Mouse (Mus musculus) ovary, postnatal 14 days (tissue): ENCODE results near the gene Prkcz.

ENCODE experiments used
- DNase-seq: peaks from one replicate; pipeline ENCODE4 v3.0.0; 2022; ENCODE audit warnings: low spot score

Gene Prkcz

DNA sequence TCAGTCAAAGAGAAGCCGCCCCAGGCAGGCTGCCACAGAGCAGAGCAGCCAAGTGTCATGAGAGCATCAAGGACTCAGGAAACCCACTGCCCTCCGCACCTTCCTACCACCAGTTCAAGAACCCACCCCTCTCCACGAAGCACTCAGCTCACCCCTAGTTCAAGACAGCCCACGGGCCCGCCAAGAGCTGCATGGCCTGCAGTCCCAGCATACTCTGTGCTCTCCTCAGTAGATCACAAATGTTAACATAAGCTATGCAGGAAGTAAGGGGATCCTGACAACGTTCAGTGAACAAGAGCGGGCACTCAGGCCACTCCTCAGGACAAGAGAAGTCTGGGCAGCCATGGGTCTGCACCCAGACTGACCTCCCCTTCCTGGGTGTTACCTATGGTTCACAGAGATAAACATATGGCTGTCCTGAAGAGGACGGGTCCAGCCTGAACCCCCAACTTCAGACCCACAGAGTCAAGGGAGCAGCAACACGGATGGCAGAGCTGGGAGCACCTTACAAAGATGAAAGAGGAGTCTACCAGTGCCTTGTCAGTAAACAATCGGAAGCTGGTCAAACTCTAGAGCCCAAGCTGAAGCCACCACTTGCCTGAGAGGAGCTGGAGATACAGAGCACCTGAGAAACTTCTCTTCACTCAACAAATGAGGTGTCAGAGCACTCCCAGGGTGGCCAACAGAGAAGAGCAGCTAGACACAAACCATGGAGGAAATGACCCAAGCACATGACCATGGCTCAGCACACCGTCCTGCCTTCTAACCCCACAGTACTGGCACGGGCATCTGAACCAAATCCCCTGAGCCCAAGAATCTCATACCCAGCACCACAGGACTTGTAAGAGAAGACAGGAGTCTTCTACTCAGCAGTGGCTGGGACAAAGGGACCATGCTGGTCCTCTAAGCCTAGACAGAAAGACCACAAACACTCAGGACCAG lies 141.6 kb downstream of the Prkcz start:
- DNase-seq = no peak

DNA sequence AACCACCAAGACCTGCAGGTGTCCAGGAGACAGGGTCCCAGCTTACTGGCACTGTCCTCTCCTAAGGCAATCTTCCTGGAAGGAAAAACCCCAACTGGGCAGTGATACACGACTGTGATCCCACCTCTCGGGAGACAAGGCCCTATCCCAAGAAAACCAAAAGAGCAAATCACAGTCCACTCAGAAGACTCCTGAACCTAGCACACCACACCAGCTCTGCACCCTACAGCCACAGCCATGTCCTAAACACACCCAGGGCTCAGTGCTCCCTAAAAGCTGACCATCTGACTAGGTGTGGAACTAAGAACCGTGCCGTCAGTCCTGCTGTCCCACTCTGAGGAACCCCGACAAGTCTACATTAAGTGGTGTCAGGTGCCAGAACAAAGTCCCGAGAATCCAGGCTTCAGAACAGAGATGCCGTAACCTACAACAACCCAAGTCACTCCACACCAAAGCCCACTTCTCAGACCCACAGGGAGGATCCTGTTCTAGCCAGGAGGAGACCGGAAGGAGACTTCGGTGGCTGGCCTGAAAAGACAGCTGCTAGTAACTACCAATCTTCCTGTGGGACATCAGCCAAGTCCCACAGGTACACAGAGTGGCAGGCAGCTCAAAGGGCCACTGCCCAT lies 142.9 kb downstream of the Prkcz start:
- DNase-seq = no peak

DNA sequence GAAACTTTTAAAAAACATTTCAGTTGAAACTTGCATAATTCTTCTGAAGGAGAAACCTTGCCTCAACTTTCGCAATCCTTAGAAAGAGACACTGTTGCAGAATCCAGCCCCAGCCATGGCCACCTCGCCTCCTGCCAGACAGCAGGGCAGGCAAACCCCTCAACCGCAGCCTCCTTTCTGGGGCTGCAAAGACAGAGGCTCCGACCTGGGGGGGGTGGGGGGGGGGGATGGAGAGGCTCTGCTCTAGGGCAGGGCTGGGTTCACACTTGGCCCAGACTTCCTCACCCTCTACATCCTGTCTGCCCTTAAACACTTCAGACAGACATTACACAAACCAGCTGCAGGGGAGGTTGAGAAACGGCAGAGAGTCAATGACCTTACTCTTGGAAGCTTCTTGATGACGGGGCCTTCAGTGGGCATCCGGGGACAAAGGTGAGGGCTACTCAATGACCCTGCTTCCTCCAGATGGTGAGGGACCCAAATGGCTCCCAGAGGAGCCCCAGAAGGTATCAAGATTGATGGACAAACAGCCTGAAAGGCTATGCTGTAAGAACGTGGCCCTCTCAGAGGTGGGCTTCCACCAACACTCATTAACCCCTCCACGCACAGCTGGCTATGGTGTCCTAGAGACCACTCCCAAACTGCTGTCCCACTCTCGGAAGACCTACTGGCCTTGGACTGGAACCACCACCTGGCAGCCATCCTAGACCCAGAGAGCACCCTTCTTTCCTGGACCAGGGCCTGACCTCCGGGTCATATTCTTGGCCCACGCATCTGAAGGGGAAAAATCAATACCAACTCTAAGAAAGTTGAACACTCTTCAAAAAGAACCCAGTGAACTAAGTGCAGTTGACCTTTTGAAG lies 143.7 kb downstream of the Prkcz start:
- DNase-seq = no peak

DNA sequence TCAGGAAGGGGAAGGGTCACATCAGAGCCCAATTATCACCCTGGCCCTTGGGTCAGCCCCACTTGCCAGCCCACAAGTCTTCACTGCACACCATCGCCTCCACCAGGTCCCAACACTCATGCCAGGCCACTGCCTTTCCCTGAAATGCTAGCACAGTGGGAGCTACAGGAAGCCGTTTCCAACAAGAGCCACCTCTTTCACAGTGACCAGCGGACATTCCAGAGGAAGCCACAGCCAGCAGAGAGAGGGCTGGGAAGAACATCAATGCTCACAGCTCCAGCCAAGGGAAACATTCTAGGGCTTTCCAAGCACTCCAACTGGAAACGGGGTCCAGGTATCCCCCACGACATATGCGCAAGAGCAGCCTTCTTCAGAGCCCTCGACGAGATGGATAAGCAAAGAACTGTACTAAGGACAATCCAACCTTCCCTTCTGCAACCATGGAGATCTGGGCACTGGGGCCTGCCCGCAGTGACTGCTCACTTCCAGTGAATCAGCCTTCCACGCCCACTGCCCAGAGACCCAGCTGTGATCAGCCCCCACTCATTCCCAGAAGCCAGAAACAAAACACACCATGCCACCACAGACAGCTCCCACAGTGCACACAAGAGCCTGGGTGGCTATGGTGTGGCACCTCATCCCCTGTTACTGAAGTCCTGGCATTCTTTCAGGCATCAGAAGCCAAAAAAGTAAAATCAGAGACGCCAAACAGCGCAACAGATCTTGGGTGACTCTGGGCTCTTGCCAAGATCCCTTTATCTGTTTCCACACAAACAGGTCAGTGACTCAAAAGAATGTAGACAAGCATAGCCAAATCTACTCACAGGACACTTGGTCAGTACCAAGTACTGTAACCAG lies 145.2 kb downstream of the Prkcz start:
- no peak for DNase-seq

DNA sequence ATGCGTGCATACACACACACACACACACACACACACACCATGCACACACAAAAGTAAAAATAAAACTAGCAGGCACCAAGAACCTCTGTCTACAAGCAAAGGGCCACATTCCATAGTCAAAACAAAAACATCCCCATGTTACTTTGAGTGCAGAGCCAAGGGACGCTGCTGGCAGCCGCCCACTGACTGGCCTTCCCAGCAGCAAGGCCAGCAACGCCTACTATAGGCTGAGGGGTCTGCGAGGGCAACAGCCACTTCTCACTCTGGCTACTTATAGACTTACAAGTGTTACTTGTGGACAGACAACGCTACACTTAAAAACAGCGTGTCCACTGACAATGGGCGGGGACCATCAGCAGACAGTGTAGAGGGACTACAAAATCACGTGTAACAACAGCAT lies 146.0 kb downstream of the Prkcz start:
- no peak for DNase-seq

DNA sequence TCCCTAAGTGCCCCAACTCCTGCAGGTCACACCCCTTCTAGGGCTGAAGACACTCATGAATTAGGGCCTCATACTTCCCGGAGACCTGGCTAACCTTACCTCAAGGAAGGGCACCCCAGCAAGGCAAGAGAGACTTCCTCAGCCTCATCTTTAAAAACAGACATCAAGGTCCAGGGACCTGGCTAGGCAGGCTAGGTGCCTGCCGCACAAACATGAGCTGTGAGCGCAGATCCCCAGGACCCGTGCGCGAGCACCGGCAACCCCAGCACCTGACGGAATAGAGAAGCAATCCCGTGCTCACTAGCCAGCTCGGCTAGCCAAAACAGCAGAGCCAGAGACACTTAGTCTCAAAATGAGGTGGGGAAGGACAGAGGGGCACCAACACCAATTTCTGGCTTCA lies 146.4 kb downstream of the Prkcz start:
- no peak for DNase-seq

DNA sequence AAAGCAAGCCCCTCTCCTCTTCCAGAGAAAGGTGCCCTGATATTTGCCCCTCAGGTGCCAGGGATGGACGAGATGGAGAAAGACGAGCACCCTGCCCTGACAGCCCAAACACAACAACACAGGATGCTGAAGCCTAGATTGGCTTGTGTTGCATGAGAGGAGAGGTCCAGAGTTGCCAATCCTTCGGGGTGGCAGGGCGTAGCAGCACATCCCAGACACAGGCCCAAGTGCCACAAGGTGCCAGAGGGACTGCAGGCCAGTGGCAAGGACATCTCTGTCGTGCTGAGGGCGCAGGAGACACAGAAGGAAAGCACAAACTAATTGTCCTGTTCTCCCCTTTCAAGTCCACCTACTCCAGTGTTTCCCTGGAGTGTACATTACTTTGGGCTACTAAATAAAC lies 147.0 kb downstream of the Prkcz start:
- no peak for DNase-seq

DNA sequence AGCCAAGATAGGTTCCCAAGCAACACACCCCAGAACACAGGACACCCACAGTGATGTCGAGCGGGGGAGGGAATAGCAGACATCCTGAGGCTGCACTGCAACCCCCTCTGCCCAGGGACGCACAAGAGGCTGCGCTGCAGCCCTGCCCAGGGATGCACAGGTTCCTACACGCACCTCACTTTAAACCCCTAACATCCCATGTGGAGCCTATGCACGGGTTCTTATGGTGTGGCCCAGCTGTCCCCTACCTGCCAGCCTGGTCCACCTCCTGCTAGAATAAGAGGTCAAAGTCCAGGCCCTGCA lies 147.5 kb downstream of the Prkcz start:
- DNase-seq = no peak

DNA sequence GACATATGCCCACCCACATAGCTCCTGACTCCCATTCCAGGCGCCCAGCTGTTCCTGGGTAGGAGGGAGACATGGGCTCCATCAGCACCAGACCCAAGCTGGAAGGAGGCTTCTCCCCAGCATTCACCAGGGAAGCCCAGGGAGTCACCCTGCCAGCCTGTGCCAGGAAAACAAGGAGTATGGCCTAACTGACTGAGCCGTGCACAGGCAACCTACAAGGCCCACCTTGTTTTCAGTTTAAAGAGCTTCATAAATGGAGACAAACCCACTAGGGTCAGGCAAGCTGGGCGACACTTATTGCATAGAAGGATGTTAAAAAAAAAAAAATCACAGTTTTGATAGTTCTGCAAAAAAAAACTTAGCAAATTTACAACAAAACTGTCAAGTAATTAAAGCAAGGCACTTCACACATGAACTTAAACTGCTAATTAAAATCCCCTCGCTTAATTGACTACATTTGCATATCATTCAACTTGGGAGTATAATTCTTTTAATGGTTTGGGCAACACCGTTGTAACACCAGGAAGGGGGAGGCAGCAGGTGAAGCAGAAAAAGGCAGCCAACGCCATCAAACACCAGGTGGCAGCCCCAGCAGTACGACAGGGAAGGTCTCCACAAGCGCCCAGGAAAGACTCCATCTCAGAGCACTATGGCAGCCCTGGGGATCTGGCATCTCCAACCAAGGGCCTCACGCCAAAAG lies 148.0 kb downstream of the Prkcz start:
- DNase-seq = no peak
